In the genomic region with DNA sequence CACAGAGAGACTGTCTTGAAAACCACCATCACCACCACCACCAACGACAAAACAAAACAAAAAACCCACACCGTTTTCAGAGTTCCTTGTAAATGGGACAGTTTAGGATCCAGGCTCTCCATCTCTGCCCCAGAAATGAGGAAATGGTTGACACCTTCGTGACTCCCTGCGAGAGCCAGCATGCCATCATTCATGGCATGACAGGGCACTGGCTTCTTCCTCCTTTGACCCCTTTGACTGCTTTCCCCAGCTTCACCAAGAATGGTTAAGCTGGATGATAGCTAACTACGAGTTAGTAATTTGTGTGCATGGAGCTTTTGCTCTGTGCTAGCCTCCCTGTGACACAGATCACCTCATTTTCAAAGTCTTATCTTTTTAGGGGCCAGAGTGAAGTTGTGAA, we compare ENCODE assay signal across 26 mouse cellular contexts. TPM values are rescaled to one million over a fixed set of nuclear protein-coding genes. Genes with fewer than 3 reads are reported as not detected.
DNase-seq lines count a peak whose midpoint lies in the region; ATAC-seq and TF ChIP-seq lines count a peak whose summit lies in the region.
"Had no signal": no experiment of that assay in that cellular context is flagged by ENCODE, and none has a peak within 500 bp of the region (broad histone marks: within the 10 kb centered on the region; RNA-seq: fewer than 3 reads in every experiment).

No protein-coding gene starts in this region.

- H3K4me2 ChIP-seq in kidney, embryonic 15.5 days, result no peak overlapping the region
- H3K4me2 ChIP-seq in midbrain, embryonic 11.5 days, result no peak overlapping the region
- H3K4me2 ChIP-seq: embryonic facial prominence, embryonic 13.5 days; embryonic facial prominence, embryonic 15.5 days; forebrain, embryonic 13.5 days; forebrain, embryonic 15.5 days had no signal

- H3K9ac ChIP-seq in kidney, embryonic 15.5 days, result no peak overlapping the region
- no peak overlapping the region for H3K9ac ChIP-seq in midbrain, embryonic 11.5 days (ENCODE audit: low read length)
- H3K9ac ChIP-seq: embryonic facial prominence, embryonic 13.5 days; embryonic facial prominence, embryonic 15.5 days; forebrain, embryonic 13.5 days; forebrain, embryonic 15.5 days had no signal

- H3K27me3 ChIP-seq in kidney, adult 2 months (replicated peaks; ENCODE audit: control insufficient read depth, insufficient read depth, low read length), result no peaks in the 10 kb centered on the region
- H3K27me3 ChIP-seq in kidney, embryonic 15.5 days, result peaks cover 28% of the 10 kb centered on the region
- peaks cover 18% of the 10 kb centered on the region for H3K27me3 ChIP-seq in midbrain, embryonic 11.5 days (ENCODE audit: control insufficient read depth, insufficient read depth, low read length)
- H3K27me3 ChIP-seq: Patski had no signal

- 36% methylated on average over 5 of the region's 5 CpGs for WGBS in kidney, adult 2 months
- 46% methylated on average over 5 of the region's 5 CpGs for WGBS in kidney, embryonic 15.5 days
- WGBS in midbrain, embryonic 11.5 days, result 85% methylated on average over 5 of the region's 5 CpGs

- no peak overlapping the region for H3K4me3 ChIP-seq in gastrocnemius, adult 2 months
- no peak overlapping the region for H3K4me3 ChIP-seq in kidney, adult 2 months (ENCODE audit: insufficient read depth, low read depth, low read length)
- no peak overlapping the region for H3K4me3 ChIP-seq in kidney, embryonic 15.5 days (replicated peaks)
- no peak overlapping the region for H3K4me3 ChIP-seq in midbrain, embryonic 11.5 days (ENCODE audit: low read depth, low read length)
- H3K4me3 ChIP-seq: embryonic facial prominence, embryonic 13.5 days; embryonic facial prominence, embryonic 15.5 days; forebrain, embryonic 13.5 days; forebrain, embryonic 15.5 days had no signal

- no peaks in the 10 kb centered on the region for H3K36me3 ChIP-seq in kidney, adult 2 months (ENCODE audit: control insufficient read depth, insufficient read depth, low read length)
- no peaks in the 10 kb centered on the region for H3K36me3 ChIP-seq in kidney, embryonic 15.5 days
- no peaks in the 10 kb centered on the region for H3K36me3 ChIP-seq in midbrain, embryonic 11.5 days (ENCODE audit: control insufficient read depth, insufficient read depth, low read length)
- H3K36me3 ChIP-seq: embryonic facial prominence, embryonic 13.5 days; embryonic facial prominence, embryonic 15.5 days; forebrain, embryonic 15.5 days had no signal

- intact Hi-C loops in gastrocnemius, adult 2 months (cut with DNase I), result no loop called here
- intact Hi-C loops in gastrocnemius, postnatal 36 days (cut with DNase I), result no loop called here

- TF ChIP-seq POLR2A in kidney, adult 2 months (IDR thresholded peaks at IDR 0.05; ENCODE audit: low read depth, low read length), result no peak

- no peak for DNase-seq in gastrocnemius, adult 2 months
- no peak for DNase-seq in gastrocnemius, postnatal 36 days
- peak; percentile 51 for DNase-seq in kidney, adult 2 months
- no peak for DNase-seq in midbrain, embryonic 11.5 days (ENCODE audit: low spot score, missing footprints)
- DNase-seq: adrenal gland, adult 8-10 months; adrenal gland, postnatal 14 days; adrenal gland, postnatal 36 days; B cell, adult 2 months; cerebellum, adult 11-12 months; cerebellum, adult 2 months; cerebellum, adult 9-10 months; cerebellum, postnatal 10 days; cerebellum, postnatal 25 days; embryo, embryonic 11 days had no signal

- TF ChIP-seq CTCF in gastrocnemius, adult 2 months (IDR thresholded peaks at IDR 0.05), result no peak
- TF ChIP-seq CTCF in kidney, adult 2 months (conservative IDR thresholded peaks at IDR 0.05; ENCODE audit: insufficient read depth, insufficient read length, low read depth, low read length), result no peak

- H3K4me1 ChIP-seq in kidney, adult 2 months (ENCODE audit: control insufficient read depth, insufficient read depth, low read length), result peaks cover 3% of the 10 kb centered on the region; the same call in 1 of the 2 replicates
- H3K4me1 ChIP-seq in kidney, embryonic 15.5 days, result peaks cover 18% of the 10 kb centered on the region
- peaks cover 5% of the 10 kb centered on the region for H3K4me1 ChIP-seq in midbrain, embryonic 11.5 days (ENCODE audit: control insufficient read depth, insufficient read depth, low read length)

- peak overlapping the region; percentile 92 for H3K27ac ChIP-seq in gastrocnemius, adult 2 months
- H3K27ac ChIP-seq in kidney, adult 2 months (ENCODE audit: insufficient read depth, low read depth, low read length), result no peak overlapping the region
- no peak overlapping the region for H3K27ac ChIP-seq in kidney, embryonic 15.5 days
- no peak overlapping the region for H3K27ac ChIP-seq in midbrain, embryonic 11.5 days (ENCODE audit: low read depth, low read length)
- H3K27ac ChIP-seq: embryonic facial prominence, embryonic 13.5 days; embryonic facial prominence, embryonic 15.5 days; forebrain, embryonic 13.5 days; forebrain, embryonic 15.5 days had no signal

- ATAC-seq in kidney, embryonic 15.5 days (replicated peaks; ENCODE audit: low FRiP score), result no peak
- peak; percentile 57 for ATAC-seq in common myeloid progenitor, adult 5-6 weeks (replicated peaks; ENCODE audit: low read depth, poor library complexity, severe bottlenecking)
- peak; percentile 49; the same call in 1 of the 2 replicates for ATAC-seq in megakaryocyte, adult 5-6 weeks (ENCODE audit: poor library complexity, severe bottlenecking)
- ATAC-seq in midbrain, embryonic 11.5 days (ENCODE audit: low FRiP score), result no peak
- no peak for ATAC-seq in erythroblast, adult 5-6 weeks (replicated peaks; ENCODE audit: low FRiP score, poor library complexity, severe bottlenecking)
- ATAC-seq: activated CD4-positive, CD25-positive, alpha-beta regulatory T cell, adult 4 months; CD4-positive, CD25-positive, alpha-beta regulatory T cell, adult 4 months; forebrain, embryonic 13.5 days; forebrain, embryonic 15.5 days; Patski had no signal

- H3K9me3 ChIP-seq in kidney, embryonic 15.5 days (replicated peaks), result no peaks in the 10 kb centered on the region
- H3K9me3 ChIP-seq in midbrain, embryonic 11.5 days (ENCODE audit: control insufficient read depth, low read length), result no peaks in the 10 kb centered on the region
- H3K9me3 ChIP-seq: embryonic facial prominence, embryonic 13.5 days; embryonic facial prominence, embryonic 15.5 days; forebrain, embryonic 13.5 days; forebrain, embryonic 15.5 days; G1E had no signal

RNA-seq across cellular contexts. Expression of gene P2rx5, which starts 2.1 kb away (rescaled TPM):
- total RNA-seq in gastrocnemius, adult 2 months (2021), result 10 to 100 TPM in 1 of 2 experiments, 1 to 10 TPM in 1; 7.0 to 12.9 TPM
- 1 to 10 TPM; 6.9 to 8.6 TPM for total RNA-seq in gastrocnemius, postnatal 36 days (2021)
- 7.4 and 8.7 TPM in 2 replicates for polyA plus RNA-seq in kidney, adult 2 months (2012; rRNA removed)
- 0.47 and 0.50 TPM in 2 replicates for polyA plus RNA-seq in kidney, embryonic 15.5 days (2015; fragmentation: Nextera tagmentation; extraction: Ambion mirVana)
- not detected in 2 replicates for total RNA-seq in common myeloid progenitor, adult 5-6 weeks (2017)
- not detected in 2 replicates for total RNA-seq in megakaryocyte, adult 5-6 weeks (2015)
- not detected in 2 replicates for total RNA-seq in megakaryocyte, adult 5-6 weeks (2017)
- polyA plus RNA-seq in midbrain, embryonic 11.5 days (2014; fragmentation: Nextera tagmentation; extraction: Ambion mirVana), result 0.08 and 0.23 TPM in 2 replicates
- not detected in 2 replicates for total RNA-seq in erythroblast, adult 5-6 weeks (2015; ENCODE audit: low replicate concordance)
- total RNA-seq in erythroblast, adult 5-6 weeks (2017; ENCODE audit: low replicate concordance), result not detected in 2 replicates
- polyA plus RNA-seq: G1E had no signal

RNA-seq across cellular contexts. Expression of gene Emc6, which starts 14.6 kb away (rescaled TPM):
- 10 to 100 TPM; 82.6 to 93.4 TPM for total RNA-seq in gastrocnemius, adult 2 months (2021)
- 10 to 100 TPM; 74.4 to 90.9 TPM for total RNA-seq in gastrocnemius, postnatal 36 days (2021)
- polyA plus RNA-seq in kidney, adult 2 months (2012; rRNA removed), result 77.6 and 91.0 TPM in 2 replicates
- polyA plus RNA-seq in kidney, embryonic 15.5 days (2015; fragmentation: Nextera tagmentation; extraction: Ambion mirVana), result 121 and 131 TPM in 2 replicates
- 46.6 and 48.2 TPM in 2 replicates for total RNA-seq in common myeloid progenitor, adult 5-6 weeks (2017)
- 42.9 and 53.0 TPM in 2 replicates for total RNA-seq in megakaryocyte, adult 5-6 weeks (2015)
- 28.7 and 29.0 TPM in 2 replicates for total RNA-seq in megakaryocyte, adult 5-6 weeks (2017)
- polyA plus RNA-seq in midbrain, embryonic 11.5 days (2014; fragmentation: Nextera tagmentation; extraction: Ambion mirVana), result 125 TPM in 2 replicates
- total RNA-seq in erythroblast, adult 5-6 weeks (2015; ENCODE audit: low replicate concordance), result 12.5 and 25.2 TPM in 2 replicates
- 3.3 and 6.0 TPM in 2 replicates for total RNA-seq in erythroblast, adult 5-6 weeks (2017; ENCODE audit: low replicate concordance)

RNA-seq across cellular contexts. Expression of gene Tax1bp3, which starts 14.6 kb away (rescaled TPM):
- total RNA-seq in gastrocnemius, adult 2 months (2021), result 10 to 100 TPM in 1 of 2 experiments, 1 to 10 TPM in 1; 6.5 to 13.9 TPM
- total RNA-seq in gastrocnemius, postnatal 36 days (2021), result 10 to 100 TPM in 1 of 2 experiments, 1 to 10 TPM in 1; 9.3 to 10.5 TPM
- 86.5 and 104 TPM in 2 replicates for polyA plus RNA-seq in kidney, adult 2 months (2012; rRNA removed)
- 202 and 204 TPM in 2 replicates for polyA plus RNA-seq in kidney, embryonic 15.5 days (2015; fragmentation: Nextera tagmentation; extraction: Ambion mirVana)
- total RNA-seq in common myeloid progenitor, adult 5-6 weeks (2017), result 7.7 and 11.4 TPM in 2 replicates
- 13.7 and 19.9 TPM in 2 replicates for total RNA-seq in megakaryocyte, adult 5-6 weeks (2015)
- total RNA-seq in megakaryocyte, adult 5-6 weeks (2017), result 16.8 and 18.5 TPM in 2 replicates
- polyA plus RNA-seq in midbrain, embryonic 11.5 days (2014; fragmentation: Nextera tagmentation; extraction: Ambion mirVana), result 183 and 189 TPM in 2 replicates
- total RNA-seq in erythroblast, adult 5-6 weeks (2015; ENCODE audit: low replicate concordance), result 3.1 and 4.4 TPM in 2 replicates
- total RNA-seq in erythroblast, adult 5-6 weeks (2017; ENCODE audit: low replicate concordance), result 2.5 and 4.0 TPM in 2 replicates

RNA-seq across cellular contexts. Expression of gene Haspin, which starts 24.2 kb away (rescaled TPM):
- under 1 TPM in 1 of 2 experiments, not detected in 1; 0.08 TPM for total RNA-seq in gastrocnemius, adult 2 months (2021)
- total RNA-seq in gastrocnemius, postnatal 36 days (2021), result under 1 TPM; 0.15 to 0.18 TPM
- polyA plus RNA-seq in kidney, adult 2 months (2012; rRNA removed), result 0.90 and 1.3 TPM in 2 replicates
- 17.5 and 18.9 TPM in 2 replicates for polyA plus RNA-seq in kidney, embryonic 15.5 days (2015; fragmentation: Nextera tagmentation; extraction: Ambion mirVana)
- 18.6 and 22.8 TPM in 2 replicates for total RNA-seq in common myeloid progenitor, adult 5-6 weeks (2017)
- total RNA-seq in megakaryocyte, adult 5-6 weeks (2015), result 14.9 and 15.1 TPM in 2 replicates
- 19.2 and 21.8 TPM in 2 replicates for total RNA-seq in megakaryocyte, adult 5-6 weeks (2017)
- 16.7 and 18.9 TPM in 2 replicates for polyA plus RNA-seq in midbrain, embryonic 11.5 days (2014; fragmentation: Nextera tagmentation; extraction: Ambion mirVana)
- 7.9 and 12.7 TPM in 2 replicates for total RNA-seq in erythroblast, adult 5-6 weeks (2015; ENCODE audit: low replicate concordance)
- total RNA-seq in erythroblast, adult 5-6 weeks (2017; ENCODE audit: low replicate concordance), result 13.1 and 16.7 TPM in 2 replicates

RNA-seq across cellular contexts. Expression of gene Ctns, which starts 36.6 kb away (rescaled TPM):
- 1 to 10 TPM; 5.7 to 7.8 TPM for total RNA-seq in gastrocnemius, adult 2 months (2021)
- total RNA-seq in gastrocnemius, postnatal 36 days (2021), result 1 to 10 TPM; 5.3 to 5.5 TPM
- 37.1 and 37.5 TPM in 2 replicates for polyA plus RNA-seq in kidney, adult 2 months (2012; rRNA removed)
- polyA plus RNA-seq in kidney, embryonic 15.5 days (2015; fragmentation: Nextera tagmentation; extraction: Ambion mirVana), result 17.7 and 18.2 TPM in 2 replicates
- total RNA-seq in common myeloid progenitor, adult 5-6 weeks (2017), result 6.0 and 8.8 TPM in 2 replicates
- total RNA-seq in megakaryocyte, adult 5-6 weeks (2015), result 18.4 and 19.3 TPM in 2 replicates
- total RNA-seq in megakaryocyte, adult 5-6 weeks (2017), result 21.0 and 23.3 TPM in 2 replicates
- polyA plus RNA-seq in midbrain, embryonic 11.5 days (2014; fragmentation: Nextera tagmentation; extraction: Ambion mirVana), result 19.1 and 21.1 TPM in 2 replicates
- 2.3 and 6.0 TPM in 2 replicates for total RNA-seq in erythroblast, adult 5-6 weeks (2015; ENCODE audit: low replicate concordance)
- total RNA-seq in erythroblast, adult 5-6 weeks (2017; ENCODE audit: low replicate concordance), result 3.5 and 6.0 TPM in 2 replicates

Comparison
In these comparisons a context has a peak if more than half of its experiments do, and no peak if none do; other contexts are left out.
1. ATAC-seq: peak in common myeloid progenitor, adult 5-6 weeks (single experiment) and megakaryocyte, adult 5-6 weeks (single experiment); none in kidney, embryonic 15.5 days (single experiment), midbrain, embryonic 11.5 days (single experiment) and erythroblast, adult 5-6 weeks (single experiment).